Mouse (Mus musculus) lung, embryonic 15.5 days (tissue): Measurements from ENCODE around the gene Isoc2b. TPM values are rescaled to one million over a fixed set of nuclear protein-coding genes. Genes with fewer than 3 reads are reported as not detected.
"Not testable (repeated sequence)": the region's sequence is repeated elsewhere in the genome, so short reads cannot be mapped to it uniquely, and the experiment has no call there.

Experiments
- ATAC-seq: fragments of 200-750 bp; cut with Nextera tagmentation; 2 replicates; pipeline ENCODE4 v1.8.0; 2017; ENCODE audit warnings: moderate number of reproducible peaks, borderline replicate concordance; ENCODE audit not compliant: low FRiP score, low TSS enrichment; ENCODE audit errors: extremely low read depth
- H3K27ac ChIP-seq: fragments of 300-500 bp; sonication (generic); 2 replicates; pipeline ENCODE4 v1.5.1; 2015; ENCODE audit warnings: moderate library complexity, mild to moderate bottlenecking, inconsistent platforms
- H3K27me3 ChIP-seq: fragments of 300-500 bp; sonication (generic); 2 replicates; pipeline ENCODE4 v1.6.1; 2015; ENCODE audit warnings: inconsistent platforms
- H3K36me3 ChIP-seq: fragments of 300-500 bp; sonication (generic); 2 replicates; pipeline ENCODE4 v1.6.1; 2015; ENCODE audit warnings: inconsistent platforms
- H3K4me1 ChIP-seq: fragments of 300-500 bp; sonication (generic); 2 replicates; pipeline ENCODE4 v1.6.1; 2015; ENCODE audit warnings: inconsistent platforms
- H3K4me2 ChIP-seq: fragments of 300-500 bp; sonication (generic); 2 replicates; pipeline ENCODE4 v1.6.1; 2015; ENCODE audit warnings: inconsistent platforms, mild to moderate bottlenecking, moderate library complexity
- H3K4me3 ChIP-seq: fragments of 300-500 bp; sonication (generic); 2 replicates; pipeline ENCODE4 v1.5.1; 2015; ENCODE audit warnings: mild to moderate bottlenecking, inconsistent platforms
- H3K9ac ChIP-seq: fragments of 300-500 bp; sonication (generic); 2 replicates; pipeline ENCODE4 v1.6.1; 2015; ENCODE audit warnings: inconsistent platforms
- H3K9me3 ChIP-seq: fragments of 300-500 bp; sonication (generic); 2 replicates; pipeline ENCODE4 v1.6.1; 2016; ENCODE audit warnings: inconsistent platforms
- WGBS: fragments of 180-500 bp; shearing (Covaris S2); methylation state at CpG from one replicate; pipeline ENCODE4 v1.1.7; 2015; 5-methylcytosine and 5-hydroxymethylcytosine counted together
- polyA plus RNA-seq: library from polyadenylated mRNA; unstranded; fragments of >200 nt; fragmentation: Nextera tagmentation; extraction: Ambion mirVana; gene quantifications from 2 replicates; pipeline ENCODE4 v1.2.1, GENCODE M21; 2015

Isoc2b gene
- polyA plus RNA-seq, 1 experiment from 2014 or later: 12.3 TPM

DNA sequence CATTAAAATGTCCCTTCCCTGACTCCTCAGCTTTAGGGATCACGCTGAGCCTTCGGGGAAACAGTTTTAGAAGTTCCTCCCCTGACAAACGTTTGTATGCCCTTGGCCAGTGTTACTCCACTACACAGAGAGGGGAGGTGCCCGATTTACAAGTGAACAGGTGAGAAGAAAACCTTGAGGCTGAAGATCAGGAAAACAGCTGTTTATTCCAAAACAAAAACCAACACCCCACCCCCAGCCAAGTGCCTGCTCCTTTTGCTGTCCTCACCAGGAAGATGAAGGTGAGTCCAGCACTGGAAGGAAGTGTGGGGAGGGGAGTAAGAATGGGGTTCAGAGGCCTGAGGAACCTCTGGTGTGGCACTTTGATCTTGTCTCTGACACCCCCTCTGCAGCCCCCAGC is 44.7 kb downstream of the Isoc2b start:
- no peak for ATAC-seq
- H3K9ac ChIP-seq: no peak overlapping the region
- H3K36me3 ChIP-seq: no peaks in the 10 kb centered on the region
- no peak overlapping the region for H3K4me3 ChIP-seq
- no peaks in the 10 kb centered on the region for H3K9me3 ChIP-seq
- H3K4me1 ChIP-seq: peaks cover 12% of the 10 kb centered on the region; the same call in 1 of the 2 replicates
- H3K27ac ChIP-seq: peak overlapping the region; percentile 58; the same call in 1 of the 2 replicates
- 0 out of 2 replicates have a peak, but pooled peaks cover 7% of the 10 kb centered on the region for H3K27me3 ChIP-seq
- no peak overlapping the region for H3K4me2 ChIP-seq
- 41% methylated on average over 4 of the region's 4 CpGs for WGBS

DNA sequence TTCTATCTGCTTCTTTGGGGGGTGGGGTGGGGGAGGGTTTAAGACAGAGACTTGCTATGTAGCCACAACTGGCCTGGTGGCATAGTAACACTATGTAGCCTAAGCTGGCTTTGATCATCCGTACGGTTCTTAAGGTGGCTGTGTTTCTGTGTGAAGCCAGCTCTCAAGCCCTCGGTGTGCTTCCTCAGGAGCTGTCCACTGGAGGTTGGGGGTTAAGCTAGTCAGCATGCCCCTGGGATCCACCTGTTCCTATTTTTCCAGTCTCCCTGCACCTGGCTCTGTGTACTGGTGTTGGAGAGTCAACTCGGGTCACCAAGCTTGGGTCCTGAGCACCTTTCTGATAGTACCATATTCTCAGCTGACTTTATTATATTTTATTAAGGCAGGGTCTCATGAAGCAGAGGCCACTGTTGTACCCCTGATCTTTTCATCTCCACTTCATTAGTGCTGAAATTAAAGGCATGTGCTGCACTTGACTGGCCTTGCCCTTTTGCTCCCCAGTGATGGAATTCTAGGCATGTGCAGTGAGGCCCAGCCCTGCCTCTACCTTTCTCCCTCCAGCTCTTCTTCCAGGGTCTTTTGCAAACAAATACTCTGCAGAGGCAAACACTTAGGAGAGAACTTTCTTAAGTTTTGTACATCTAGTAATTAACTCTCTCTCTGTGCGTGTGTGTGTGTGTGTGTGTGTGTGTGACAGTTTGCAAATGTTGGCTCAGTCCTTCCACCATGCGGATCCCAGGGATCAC is 47.7 kb downstream of the Isoc2b start:
- H3K4me1 ChIP-seq: peaks cover 12% of the 10 kb centered on the region; the same call in 1 of the 2 replicates
- ATAC-seq: peak; percentile 32; the same call in 1 of the 2 replicates
- H3K9me3 ChIP-seq: no peaks in the 10 kb centered on the region
- no peak overlapping the region for H3K9ac ChIP-seq
- WGBS: 40% methylated on average over 6 of the region's 6 CpGs
- no peak overlapping the region for H3K4me2 ChIP-seq
- no peak overlapping the region for H3K4me3 ChIP-seq
- H3K27ac ChIP-seq: peak overlapping the region; percentile 83
- no peaks in the 10 kb centered on the region for H3K27me3 ChIP-seq
- no peaks in the 10 kb centered on the region for H3K36me3 ChIP-seq

DNA sequence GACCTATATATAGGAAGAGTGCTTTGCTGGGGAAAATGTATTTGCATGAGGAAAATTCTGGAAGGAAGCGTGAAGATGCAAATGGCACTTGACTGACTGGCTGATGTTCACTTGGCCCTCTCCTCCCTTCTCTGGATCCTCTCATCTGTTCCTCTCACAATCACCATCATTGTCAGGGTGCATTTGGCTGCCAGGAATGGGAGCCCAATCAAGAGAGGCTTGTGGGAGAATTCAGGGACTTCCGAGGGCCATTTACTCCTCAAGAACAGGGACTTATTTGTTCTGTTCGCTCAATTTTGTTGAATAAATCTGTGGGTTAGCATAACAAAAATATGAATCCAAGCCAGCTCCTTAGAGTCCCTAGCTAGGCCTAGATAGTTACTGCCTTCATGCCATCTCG is 48.4 kb downstream of the Isoc2b start:
- Histone ChIP-seq H3K9ac (no peak overlapping the region), H3K27me3 (no peaks in the 10 kb centered on the region), H3K4me2 (no peak overlapping the region), H3K27ac (peak overlapping the region; percentile 83), H3K36me3 (no peaks in the 10 kb centered on the region), H3K9me3 (no peaks in the 10 kb centered on the region), H3K4me1 (peaks cover 12% of the 10 kb centered on the region; the same call in 1 of the 2 replicates), H3K4me3 (no peak overlapping the region)
- no peak for ATAC-seq
- 63% methylated on average over 4 of the region's 4 CpGs for WGBS

DNA sequence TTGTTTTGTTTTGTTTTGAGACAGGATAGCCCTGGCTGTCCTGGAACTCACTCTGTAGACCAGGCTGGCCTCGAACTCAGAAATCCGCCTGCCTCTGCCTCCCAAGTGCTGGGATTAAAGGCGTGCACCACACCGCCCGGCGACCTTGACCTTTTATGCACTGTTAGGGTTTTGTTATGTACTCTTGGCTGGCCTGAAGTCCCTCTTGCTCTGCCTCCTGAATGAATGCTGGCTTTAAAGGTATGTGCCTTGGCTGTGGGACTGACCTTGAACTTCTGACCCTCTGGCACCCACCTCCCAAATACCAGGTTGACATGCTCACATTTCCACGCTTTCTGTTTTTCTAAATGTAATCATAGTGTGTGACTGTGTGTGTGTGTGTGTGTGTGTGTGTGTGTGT is 49.1 kb downstream of the Isoc2b start:
- Histone ChIP-seq H3K4me1 (peaks cover 12% of the 10 kb centered on the region; the same call in 1 of the 2 replicates), H3K27ac (0 out of 2 replicates have a peak overlapping the region, but pooled peaks have one; percentile 83)
- WGBS: 80% methylated on average over 7 of the region's 7 CpGs
- H3K4me2 ChIP-seq, ATAC-seq, H3K9me3 ChIP-seq, H3K9ac ChIP-seq, H3K27me3 ChIP-seq, H3K36me3 ChIP-seq, H3K4me3 ChIP-seq: not testable (repeated sequence)

DNA sequence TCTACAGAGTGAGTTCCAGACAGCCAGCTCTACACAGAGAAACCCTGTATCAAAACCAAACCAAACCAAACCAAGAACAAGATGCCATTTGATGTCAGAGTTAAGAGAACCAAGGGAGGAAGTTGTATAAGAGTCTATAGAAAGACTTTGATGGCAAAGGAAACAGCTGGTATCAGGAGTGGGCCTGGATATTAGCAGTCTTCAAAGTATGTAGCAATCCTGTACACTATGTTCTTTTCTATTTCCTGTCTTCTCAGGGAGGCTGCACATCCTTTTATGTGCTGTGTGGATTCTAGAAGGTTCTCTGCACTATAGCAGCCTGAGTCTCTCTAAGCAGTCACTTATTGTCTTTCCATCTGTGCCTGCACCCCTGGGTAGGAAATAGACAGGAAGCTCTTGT is 53.5 kb downstream of the Isoc2b start:
- H3K27me3 ChIP-seq: no peaks in the 10 kb centered on the region
- no peak for ATAC-seq
- no peak overlapping the region for H3K9ac ChIP-seq
- H3K4me1 ChIP-seq: peaks cover 10% of the 10 kb centered on the region
- H3K36me3 ChIP-seq: no peaks in the 10 kb centered on the region
- no peak overlapping the region for H3K27ac ChIP-seq
- no peaks in the 10 kb centered on the region for H3K9me3 ChIP-seq
- no peak overlapping the region for H3K4me3 ChIP-seq
- no peak overlapping the region for H3K4me2 ChIP-seq

DNA sequence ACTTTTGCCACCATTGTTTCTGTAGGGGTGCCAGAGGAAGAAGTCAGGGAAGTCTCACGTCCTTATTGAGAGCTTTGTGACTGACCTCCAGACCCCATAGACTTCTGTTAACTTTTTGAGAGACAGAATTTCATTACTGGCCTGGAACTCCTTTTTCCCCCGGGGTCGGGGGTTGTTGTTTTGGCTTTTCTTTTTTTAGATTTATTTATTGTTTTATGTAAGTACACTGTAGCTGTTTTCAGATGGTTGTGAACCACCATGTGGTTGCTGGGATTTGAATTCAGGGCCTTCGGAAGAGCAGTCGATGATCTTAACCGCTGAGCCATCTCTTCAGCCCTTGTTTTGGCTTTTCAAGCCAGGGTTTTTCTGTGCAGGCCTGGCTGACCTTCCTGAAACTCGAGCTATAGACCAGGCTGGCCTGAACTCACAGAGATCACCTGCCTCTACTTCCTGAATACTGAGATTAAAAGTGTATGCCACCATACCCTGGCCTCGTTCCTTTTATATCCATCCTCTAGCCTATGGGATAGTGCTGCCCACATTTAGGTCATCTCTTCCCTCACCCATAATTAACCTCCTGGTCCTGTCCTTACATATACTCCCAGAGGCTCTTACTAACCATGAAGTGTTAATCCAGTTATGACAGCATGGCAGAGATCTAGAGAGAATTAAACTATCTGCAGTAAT is 56.8 kb downstream of the Isoc2b start:
- 23% methylated on average over 8 of the region's 8 CpGs for WGBS
- H3K4me3 ChIP-seq: peak overlapping the region; percentile 93
- no peak for ATAC-seq
- peaks cover 24% of the 10 kb centered on the region for H3K36me3 ChIP-seq
- peaks cover 27% of the 10 kb centered on the region for H3K4me1 ChIP-seq
- H3K27me3 ChIP-seq: no peaks in the 10 kb centered on the region
- H3K9ac ChIP-seq: peak overlapping the region; percentile 34
- no peaks in the 10 kb centered on the region for H3K9me3 ChIP-seq
- H3K4me2 ChIP-seq: peak overlapping the region; percentile 70
- H3K27ac ChIP-seq: peak overlapping the region; percentile 95

DNA sequence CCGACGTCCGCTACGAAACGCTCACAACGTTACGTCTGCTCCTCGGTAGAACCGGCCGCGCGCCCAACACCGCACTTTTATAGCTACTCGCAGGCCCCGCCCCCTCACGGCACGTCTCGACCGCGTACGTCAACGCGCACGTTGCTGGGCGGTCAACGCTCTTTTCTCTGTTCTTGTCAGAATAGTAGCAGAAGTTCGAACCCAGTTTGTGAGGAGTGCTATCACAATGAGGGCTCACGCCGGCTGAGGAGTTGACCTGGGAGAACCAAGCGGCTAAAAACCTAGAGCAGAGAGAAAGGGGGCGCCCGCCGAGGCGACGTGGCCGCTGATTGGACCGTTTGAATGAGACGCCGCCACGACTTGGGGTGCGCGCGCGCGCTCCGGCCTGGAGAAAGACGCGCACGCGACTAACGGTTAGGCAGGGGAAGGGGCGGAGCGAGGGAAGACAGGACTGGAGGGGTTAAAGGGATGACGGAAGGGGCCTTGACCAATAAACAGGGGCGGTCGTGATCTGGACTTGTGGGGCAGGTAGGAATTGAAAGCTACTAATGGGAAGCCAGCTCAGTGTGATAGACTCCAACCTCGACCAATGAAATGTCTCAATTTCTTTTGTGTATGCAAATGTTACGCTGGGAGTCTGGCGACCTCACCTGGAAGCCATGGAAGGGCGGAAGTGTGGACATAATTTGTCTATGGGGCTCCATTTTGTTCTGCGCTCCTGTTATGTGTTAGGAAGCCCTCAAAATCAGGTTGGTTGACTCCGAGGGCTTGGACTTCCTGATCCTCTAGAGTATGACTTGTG is 57.6 kb downstream of the Isoc2b start, which contains the start of gene Ube2s:
Gene Ube2s (minus strand): TSS at position 288 of the 802 bp plus-strand sequence.
- H3K4me1 ChIP-seq: peaks cover 27% of the 10 kb centered on the region
- H3K9me3 ChIP-seq: no peaks in the 10 kb centered on the region
- under 1% methylated on average over 62 of the region's 62 CpGs for WGBS
- ATAC-seq: peak; percentile 99
- peaks cover 28% of the 10 kb centered on the region for H3K36me3 ChIP-seq
- no peaks in the 10 kb centered on the region for H3K27me3 ChIP-seq
- peak within 1 kb of the TSS; percentile 70 for H3K4me2 ChIP-seq
- H3K9ac ChIP-seq: peak within 1 kb of the TSS; percentile 99
- peak within 1 kb of the TSS; percentile 95 for H3K27ac ChIP-seq
- peak within 1 kb of the TSS; percentile 93 for H3K4me3 ChIP-seq

DNA sequence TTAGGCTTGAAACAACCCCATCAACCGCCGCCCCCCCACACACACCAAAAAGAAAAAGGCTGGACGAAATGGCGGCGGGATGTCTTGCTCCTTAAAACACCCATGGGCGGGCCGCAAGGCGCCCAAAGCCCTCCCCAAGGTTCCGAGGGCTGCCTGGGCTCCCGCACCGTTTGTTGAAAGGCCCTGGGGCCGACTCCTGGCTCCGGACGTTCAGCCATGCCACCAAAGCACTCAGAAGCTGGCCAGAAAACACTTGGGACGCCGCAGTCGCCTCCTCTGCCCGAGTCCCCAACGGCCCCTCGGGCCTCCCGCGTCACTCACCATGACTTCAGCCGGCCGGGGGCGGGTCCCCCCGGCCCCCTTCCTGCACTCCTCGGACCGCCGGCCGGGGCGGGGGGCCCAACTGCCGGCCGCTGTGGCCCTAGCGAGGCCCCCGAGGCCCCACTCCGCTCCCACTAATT is 58.2 kb downstream of the Isoc2b start:
- H3K4me1 ChIP-seq: peaks cover 27% of the 10 kb centered on the region
- no peaks in the 10 kb centered on the region for H3K27me3 ChIP-seq
- peak overlapping the region; percentile 70 for H3K4me2 ChIP-seq
- no peaks in the 10 kb centered on the region for H3K9me3 ChIP-seq
- peaks cover 34% of the 10 kb centered on the region for H3K36me3 ChIP-seq
- ATAC-seq: no peak
- H3K27ac ChIP-seq: peak overlapping the region; percentile 95
- peak overlapping the region; percentile 93 for H3K4me3 ChIP-seq
- H3K9ac ChIP-seq: peak overlapping the region; percentile 99
- 4% methylated on average over 31 of the region's 36 CpGs for WGBS

DNA sequence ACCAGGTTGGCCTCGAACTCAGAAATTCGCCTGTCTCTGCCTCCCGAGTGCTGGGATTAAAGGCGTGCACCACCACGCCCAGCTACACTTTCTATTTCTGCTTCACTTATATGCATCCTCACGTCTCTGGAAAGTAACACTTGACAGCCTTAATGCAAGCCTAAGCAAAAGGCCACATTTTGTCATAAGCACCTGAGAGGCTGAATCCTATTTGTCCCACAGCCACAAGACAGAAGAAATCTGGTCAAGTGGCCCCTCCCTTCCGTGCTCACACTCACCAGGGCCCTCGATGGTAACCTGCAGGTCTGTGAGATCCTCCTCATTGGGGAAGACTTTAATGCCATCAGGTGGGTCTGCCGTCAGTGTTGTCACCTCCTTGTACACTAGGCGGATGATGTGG is 58.9 kb downstream of the Isoc2b start:
- not testable (repeated sequence) for ATAC-seq

DNA sequence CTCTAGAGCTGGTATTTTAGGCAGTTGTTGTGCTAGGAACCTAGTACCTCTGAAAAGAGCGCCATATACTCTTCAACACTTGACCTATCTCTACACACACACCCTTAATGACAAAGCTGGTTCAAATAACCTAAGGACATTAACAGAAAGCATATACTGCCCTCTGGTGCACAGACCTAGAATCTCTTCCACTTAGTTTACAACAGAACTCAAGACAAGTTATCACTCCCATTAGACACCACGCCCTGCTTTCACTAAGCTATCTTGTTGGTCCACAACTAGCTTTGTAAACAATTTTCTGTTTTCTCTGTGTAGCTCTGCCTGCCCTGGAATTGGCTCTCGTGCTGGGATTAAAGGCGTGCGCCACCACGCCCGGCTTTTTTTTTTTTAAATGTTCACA is 63.3 kb downstream of the Isoc2b start:
- Histone ChIP-seq H3K4me1 (peaks cover 21% of the 10 kb centered on the region), H3K4me3 (no peak overlapping the region), H3K36me3 (peaks cover 61% of the 10 kb centered on the region), H3K27ac (no peak overlapping the region), H3K27me3 (no peaks in the 10 kb centered on the region), H3K4me2 (no peak overlapping the region), H3K9ac (no peak overlapping the region), H3K9me3 (no peaks in the 10 kb centered on the region)
- WGBS: 85% methylated on average over 7 of the region's 7 CpGs
- ATAC-seq: no peak

More for the DNA sequence above, 58.9 kb downstream of the Isoc2b start:
- peaks cover 27% of the 10 kb centered on the region for H3K4me1 ChIP-seq
- not testable (repeated sequence) for H3K27me3 ChIP-seq, H3K9me3 ChIP-seq, H3K27ac ChIP-seq
- H3K9ac ChIP-seq: peak overlapping the region; percentile 99
- H3K4me2 ChIP-seq: peak overlapping the region; percentile 70
- peak overlapping the region; percentile 93 for H3K4me3 ChIP-seq
- WGBS: 31% methylated on average over 10 of the region's 10 CpGs
- H3K36me3 ChIP-seq: peaks cover 42% of the 10 kb centered on the region

DNA sequence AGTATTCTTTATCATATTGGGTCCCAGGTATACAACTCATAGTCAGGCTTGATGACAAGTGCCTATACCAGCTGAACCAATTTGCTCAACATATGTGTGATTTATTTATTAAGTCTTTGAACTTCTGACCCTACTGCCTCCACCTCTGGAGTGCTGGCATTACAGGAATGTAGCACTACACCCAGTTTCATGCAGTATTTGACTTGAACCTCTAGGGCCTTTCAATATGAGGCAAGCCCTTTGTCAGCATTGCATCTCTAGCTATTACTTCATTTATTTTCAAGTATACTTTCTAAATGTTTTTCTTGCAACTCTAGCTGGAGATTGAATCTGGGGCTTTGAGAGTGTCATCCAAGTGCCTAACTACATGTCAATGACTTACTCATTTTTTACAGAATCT is 67.8 kb downstream of the Isoc2b start:
- Histone ChIP-seq H3K4me2 (no peak overlapping the region), H3K4me3 (no peak overlapping the region), H3K27ac (0 out of 2 replicates have a peak overlapping the region, but pooled peaks have one; percentile 24), H3K27me3 (no peaks in the 10 kb centered on the region), H3K9me3 (no peaks in the 10 kb centered on the region), H3K4me1 (no peaks in the 10 kb centered on the region), H3K9ac (no peak overlapping the region), H3K36me3 (peaks cover 39% of the 10 kb centered on the region)
- no peak for ATAC-seq
